Mouse (Mus musculus) spleen, postnatal 10 days (tissue): ENCODE measurements at regions not wholly inside any gene's neighbourhood (a gene's known extent, or its start where the extent isn't known, plus 50 kb on each side); places are given as distances from the start of the nearest gene placed in this dataset.

Experiments used
- DNase-seq, 2 experiments: peaks; one replicate each; pipeline ENCODE4 v3.0.0; 2021 to 2022; ENCODE audit warnings: low spot score in 2 of 2

DNA sequence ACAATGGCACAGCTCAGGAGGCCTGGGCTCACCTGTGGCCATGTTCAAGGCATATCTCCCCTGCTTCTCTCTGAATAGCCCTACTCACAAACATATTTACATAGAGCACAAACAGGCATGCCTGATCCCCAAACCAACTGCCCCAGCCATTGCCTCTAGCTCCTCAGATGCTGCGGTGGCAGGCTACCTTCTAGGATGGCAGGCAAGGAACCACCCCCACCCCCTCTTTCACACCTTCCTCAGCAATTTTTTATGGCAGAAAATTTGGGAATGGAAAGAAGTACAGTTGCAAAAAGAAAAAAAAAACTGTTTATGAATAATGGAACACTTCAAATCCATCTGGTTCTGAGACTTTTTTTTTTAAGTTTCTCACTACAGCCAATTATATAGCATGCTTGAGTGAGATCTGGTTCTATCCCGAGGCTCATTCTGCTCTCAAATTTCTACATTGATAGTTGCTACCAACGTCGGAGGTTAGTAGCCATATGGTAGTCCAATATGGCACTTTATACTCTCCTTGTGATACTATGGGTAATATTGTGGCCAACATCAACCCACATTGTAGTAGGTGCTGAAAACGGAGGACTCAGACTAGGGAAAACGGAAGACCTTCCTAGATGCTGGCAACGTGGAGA, 136.8 kb upstream of the Gm10295 start:
- DNase-seq: no peak

- no peak for DNase-seq
These were observed 124.1 kb upstream of the Gm10295 start for GRCm38 (mm10) chr7:71475383-71475782.

DNA sequence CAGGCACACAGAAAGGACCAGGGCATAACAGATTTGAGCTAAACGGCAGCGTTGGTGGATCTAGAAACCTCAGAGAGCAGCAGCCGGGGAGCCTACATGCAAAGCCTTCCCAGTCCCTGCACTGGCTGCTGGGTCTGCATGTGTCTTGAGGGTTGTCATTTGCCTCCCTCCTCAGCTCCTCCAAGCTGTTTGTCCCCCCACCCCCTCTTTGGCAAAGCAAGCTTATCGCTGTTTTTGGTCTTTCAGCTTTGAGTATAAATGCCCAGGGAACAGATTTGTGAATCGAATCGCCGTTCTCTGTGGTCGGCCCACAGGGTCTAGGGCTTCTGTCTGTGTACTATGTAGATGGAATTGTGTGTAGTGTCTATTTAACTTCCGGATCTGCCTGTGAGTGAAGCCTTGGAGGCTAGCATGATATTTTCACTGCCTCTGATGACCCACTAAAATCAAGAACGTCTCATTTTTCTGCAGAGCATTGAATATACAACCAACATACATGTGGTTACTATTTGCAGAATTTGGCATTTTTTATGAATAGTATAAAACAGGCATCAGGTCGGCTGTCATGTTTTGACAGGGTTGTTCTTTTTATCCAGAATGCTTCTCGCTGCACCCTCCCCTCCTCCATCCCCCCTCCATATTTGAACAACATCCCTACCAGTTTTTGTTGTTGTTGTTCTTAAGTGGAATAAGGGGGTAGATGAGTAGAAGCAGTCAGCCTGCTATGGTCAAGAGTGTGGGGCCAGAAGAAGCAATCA, 121.3 kb upstream of the Gm10295 start:
- DNase-seq: no peak

- DNase-seq: no peak
These were observed 120.5 kb upstream of the Gm10295 start for GRCm38 (mm10) chr7:71471658-71472383.

DNA sequence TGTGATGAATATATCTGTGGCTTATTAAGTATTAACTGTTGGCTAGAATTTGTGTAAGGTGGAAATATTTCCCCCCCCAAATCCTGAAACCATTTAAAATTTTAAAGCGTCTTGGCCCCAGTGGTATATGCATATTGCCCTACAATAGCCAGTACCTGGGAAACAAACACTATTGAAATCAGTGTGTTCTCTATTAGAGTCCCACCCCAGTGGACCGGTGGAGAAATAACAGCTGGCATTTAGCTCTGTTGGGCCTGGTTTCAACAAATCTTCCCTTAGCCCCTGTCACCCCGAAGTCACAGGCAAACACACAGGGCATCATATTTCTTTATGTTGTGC, 120.0 kb upstream of the Gm10295 start:
- no peak for DNase-seq

GRCm38 (mm10) chr7:71470418-71470817, 119.1 kb upstream of the Gm10295 start:
- DNase-seq: no peak

DNA sequence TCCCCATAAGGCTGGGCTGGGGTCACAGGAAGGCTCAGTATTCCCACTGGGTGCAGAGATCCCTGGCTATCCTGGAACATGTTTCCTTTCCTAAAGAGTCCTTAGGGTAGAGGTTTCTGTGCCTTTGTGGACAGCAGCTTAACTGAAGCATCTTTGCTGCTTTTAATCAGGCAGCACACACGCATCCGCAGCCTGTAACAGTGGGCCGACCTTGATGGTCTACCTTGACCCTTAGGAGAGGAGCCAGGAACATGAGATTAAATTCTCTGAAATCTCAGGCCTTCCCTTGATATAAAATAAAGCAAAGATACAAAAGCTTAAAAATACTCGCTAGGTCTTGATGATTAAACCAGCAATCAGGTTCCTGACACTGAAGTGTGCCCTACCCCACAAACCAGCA, 118.7 kb upstream of the Gm10295 start:
- DNase-seq: no peak

DNA sequence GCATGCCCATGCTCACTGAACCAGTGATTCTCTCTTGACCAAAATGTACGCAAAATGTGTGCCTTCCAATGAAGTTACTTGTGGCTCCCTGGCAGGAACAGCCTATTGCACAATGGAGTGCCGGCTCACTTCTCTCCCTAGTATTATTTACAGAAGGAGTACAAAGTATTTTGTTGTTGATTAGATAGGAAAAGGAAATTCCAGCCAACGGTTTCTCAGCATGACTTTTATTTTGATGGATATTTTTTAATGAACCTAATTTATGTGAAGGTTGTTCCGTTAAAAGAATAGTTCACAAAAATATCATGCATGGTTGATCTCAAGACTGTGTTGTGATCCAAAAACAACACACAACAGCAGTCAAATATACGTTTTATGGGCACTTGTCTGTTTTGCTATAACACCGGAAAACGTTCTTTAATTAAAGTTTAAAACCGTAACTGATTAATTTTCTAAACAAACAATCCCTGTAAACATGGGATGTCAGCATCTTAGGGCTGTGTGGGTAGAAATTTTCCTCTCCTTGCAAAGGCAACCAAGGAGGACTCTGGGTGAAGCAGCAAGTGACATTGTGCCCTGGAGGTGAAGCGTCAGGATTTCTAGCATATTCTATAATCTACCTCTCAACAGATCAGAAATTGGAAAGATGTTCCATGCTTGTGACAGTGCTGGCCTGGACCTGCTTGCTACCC, 116.3 kb upstream of the Gm10295 start:
- no peak for DNase-seq

DNA sequence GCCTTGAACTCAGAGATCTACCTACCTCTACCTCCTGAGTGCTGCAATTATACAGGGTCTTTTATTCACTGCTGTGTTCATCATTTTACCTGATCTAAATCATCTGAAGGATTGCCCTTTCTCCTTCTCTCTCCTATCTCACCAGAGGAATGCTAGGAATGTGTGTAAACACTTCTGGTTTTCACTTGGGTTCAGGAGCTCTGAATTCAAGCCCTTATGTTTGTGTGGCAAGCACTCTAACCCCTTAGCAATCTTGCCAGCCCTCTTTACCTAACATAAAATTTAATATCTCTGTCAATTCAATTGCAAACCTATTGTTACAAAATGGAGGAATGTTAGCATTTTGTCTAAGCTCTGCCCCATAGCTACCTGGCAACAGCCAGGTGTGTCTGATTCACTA, 112.8 kb upstream of the Gm10295 start:
- no peak for DNase-seq

GRCm38 (mm10) chr7:71463565-71463964, 112.3 kb upstream of the Gm10295 start:
- no peak for DNase-seq

- DNase-seq: no peak
These were observed 108.5 kb upstream of the Gm10295 start for GRCm38 (mm10) chr7:71459805-71460204.

DNA sequence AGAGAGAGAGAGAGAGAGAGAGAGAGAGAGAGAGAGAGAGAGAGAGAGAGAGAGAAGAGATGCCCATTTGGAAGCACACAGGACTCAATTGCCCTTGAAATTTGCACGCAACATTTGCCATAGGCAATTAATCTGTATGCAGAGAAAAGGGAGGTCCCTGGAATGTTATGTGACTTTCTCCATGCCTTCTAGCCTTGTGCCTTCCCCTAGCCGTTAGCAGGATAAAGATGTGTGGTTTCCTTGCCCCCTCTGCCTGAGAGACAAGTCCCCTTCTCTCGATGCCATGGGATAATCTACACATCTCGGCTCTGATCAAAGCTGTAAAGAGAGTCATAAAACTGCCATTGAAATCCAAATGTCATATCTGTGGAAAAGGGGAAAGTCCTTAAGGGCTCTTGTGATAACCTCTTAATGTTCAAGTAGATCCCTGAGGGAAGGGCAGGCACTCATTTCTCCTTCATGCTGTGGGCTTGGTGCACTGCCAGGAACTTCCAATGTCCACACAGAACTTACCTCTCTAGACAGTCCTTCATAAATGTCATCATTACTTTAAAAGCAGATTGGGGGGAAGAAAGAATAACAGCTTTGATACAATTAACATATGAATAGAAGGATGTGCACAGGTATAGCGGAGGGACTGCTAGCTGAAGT, 106.9 kb upstream of the Gm10295 start:
- DNase-seq: no peak

GRCm38 (mm10) chr7:71457409-71458103, 106.3 kb upstream of the Gm10295 start:
- no peak for DNase-seq

DNA sequence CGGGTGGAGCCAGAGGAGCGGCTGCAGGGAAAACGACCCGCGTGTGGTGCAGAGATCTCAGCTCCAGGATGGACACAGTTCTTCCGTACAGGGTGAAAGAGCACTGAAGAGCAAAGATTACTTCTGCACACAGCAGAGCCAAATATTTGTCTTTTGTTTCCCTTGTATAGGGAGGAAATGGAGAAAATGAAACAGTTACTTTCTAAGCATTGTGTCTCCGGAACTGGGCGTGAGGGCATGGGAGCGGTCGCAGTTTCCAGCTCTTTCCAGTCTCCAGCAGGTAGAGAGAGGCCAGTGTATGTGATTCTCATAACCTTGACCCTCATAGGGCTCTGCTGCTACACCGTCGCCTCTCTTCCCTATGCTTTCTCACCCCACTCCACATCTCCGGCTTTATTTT, 105.1 kb upstream of the Gm10295 start:
- DNase-seq: no peak

DNA sequence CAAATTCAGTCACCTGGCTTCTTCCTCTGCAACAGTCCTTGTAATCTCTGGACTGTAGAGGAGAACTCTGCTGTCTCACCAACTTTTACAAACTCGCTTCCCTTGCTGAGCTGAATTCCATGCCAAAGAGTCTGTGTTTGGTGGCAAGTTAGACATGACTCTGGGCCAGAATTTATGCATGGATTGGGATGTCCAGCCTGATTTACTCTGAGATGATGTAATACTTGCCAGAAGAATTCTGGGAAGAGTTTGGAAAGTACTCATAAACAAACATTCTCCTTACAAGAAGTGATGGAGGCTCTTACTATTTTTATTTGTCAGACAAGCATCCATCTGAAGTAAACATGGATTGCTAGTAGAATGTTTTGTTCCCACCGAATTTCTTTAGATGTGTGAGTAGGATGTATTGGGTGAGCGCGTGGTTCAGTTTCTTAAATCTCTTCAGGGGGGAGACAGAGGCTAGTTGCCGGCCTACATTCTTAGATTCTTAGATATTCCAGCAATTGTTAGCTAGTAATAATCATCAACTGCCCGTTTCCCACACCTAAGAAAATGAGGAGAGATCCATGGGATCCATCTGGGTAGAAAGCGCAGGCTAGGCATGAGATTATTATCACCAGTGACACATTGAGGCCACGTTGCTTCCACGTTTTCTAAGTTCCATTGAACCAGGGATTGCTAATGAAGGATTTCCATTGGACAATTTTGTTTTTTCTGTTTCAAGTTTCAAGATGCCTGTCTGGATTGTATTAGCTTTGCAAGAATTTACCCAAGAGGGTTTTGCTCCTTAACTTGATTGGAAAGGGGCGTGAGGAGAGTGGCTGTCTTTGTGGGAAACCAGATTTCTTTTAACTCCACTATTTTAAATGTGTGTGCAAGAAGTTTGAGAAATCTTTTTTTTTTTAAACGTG, 89.3 kb upstream of the Gm10295 start:
- DNase-seq: no peak

DNA sequence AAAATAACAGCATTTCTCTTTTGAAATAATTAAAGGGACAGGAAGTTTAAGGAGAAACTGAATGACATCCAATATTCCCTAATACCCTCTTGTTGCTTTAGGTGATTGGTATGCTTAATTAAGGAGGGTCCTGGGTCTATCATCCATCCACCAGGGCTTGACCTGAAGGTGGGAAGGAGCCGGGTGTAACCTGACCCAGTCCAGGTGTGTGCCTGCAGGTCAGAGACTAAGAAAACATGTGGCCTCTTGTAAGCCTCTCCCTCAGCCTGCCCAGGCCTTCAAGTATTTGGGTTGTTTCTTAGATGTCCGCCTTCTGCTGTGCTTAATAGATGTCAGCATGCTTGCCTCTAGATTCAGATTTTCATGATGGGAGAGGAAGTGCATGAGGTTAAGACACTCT, 74.7 kb upstream of the Gm10295 start:
- DNase-seq: no peak

DNA sequence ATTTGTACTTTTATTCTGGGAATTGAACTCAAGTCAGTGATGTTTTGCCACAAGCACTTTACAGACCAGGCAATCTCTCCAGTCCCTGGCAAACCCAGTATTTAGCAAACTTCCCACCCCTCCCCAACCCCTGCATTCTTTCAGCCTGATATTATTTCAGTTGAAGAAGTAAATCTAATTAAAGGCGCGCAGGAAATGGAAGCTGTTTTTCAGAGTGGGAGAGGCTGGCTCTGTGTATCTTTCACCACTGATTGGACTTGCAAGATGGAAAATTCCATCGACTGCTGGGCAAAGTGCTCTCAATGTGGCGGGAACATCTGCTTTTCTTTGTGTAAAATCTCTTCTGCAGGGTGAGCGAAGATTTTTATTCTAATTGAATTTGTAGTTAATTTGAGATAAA, 68.0 kb upstream of the Gm10295 start:
- no peak for DNase-seq

- no peak for DNase-seq
These were observed 67.6 kb upstream of the Gm10295 start for GRCm38 (mm10) chr7:71418856-71419255.

DNA sequence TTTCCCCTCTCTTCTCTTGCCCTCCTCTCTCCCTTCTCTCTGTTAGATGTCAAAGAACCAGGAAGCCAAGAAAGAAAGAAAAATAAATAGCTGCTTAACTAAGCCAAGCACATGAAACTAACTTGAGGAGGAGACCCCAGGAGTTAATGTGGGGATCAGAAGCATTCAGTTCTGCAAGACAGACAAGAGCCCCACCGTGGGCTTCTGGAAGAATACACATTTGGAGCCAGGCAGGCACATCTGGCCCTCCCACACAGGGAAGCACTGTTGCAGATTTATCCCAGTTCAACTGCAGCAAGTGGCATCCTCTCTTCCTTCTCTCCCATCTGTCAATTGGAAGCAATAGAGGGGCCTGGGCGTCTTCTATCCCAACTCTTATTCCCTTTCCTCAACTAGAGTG, 63.5 kb upstream of the Gm10295 start:
- DNase-seq: no peak

GRCm38 (mm10) chr7:71413121-71413520, 61.8 kb upstream of the Gm10295 start:
- no peak for DNase-seq
